Mouse (Mus musculus): ENCODE results near the gene Mapkapk2. TPM values are rescaled to one million over a fixed set of nuclear protein-coding genes. Genes with fewer than 3 reads are reported as not detected.

Mapkapk2 gene
- total RNA-seq, 2 experiments from 2014 or later: 31.2 to 34.0 TPM

- no peak for DNase-seq (ENCODE audit: low spot score in 2 of 2)
Measured at GRCm38 (mm10) chr1:131083609-131084008, 14.0 kb downstream of the Mapkapk2 start.

DNA sequence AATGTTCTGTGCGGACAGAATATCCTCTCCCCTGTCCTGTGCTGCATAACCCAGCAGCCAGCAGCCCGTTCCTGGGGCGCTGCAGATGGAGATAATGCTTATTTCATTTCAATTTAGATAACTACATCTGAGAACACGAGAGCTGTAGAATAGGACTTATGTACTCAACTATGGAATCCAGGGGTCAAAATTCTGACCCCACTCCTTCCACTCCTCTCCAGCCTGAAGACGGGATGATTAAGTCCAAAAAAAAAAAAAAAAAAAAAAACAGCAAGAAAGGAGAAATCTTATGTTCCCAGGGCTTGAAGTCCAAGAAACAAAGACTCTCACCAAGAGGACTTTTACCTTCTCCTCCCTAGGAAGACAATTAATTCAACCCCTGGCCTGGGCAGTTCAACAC is 14.5 kb downstream of the Mapkapk2 start:
- DNase-seq (ENCODE audit: low spot score in 2 of 2): no peak

- no peak for DNase-seq (ENCODE audit: low spot score in 2 of 2)
Measured at GRCm38 (mm10) chr1:131080686-131081085, 16.9 kb downstream of the Mapkapk2 start.

DNA sequence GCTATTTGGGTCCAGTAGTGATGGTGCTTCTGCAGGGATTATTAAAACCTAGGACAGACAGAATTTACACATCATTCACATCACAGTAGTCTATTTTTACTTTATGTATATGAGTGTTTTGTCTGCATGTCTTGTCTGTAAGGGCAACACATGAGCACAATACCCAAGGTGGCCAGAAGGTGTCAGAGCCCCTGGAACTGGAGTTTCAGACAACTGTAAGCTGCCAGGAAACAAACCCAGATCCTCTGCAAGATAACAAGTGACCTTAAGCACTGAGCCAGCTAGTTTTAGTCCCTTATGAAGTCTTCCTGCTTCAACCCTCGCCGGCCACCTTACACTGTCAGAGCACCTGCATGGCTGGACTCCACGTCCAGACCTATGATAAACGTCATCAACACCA is 17.9 kb downstream of the Mapkapk2 start:
- DNase-seq (ENCODE audit: low spot score in 2 of 2): no peak

DNA sequence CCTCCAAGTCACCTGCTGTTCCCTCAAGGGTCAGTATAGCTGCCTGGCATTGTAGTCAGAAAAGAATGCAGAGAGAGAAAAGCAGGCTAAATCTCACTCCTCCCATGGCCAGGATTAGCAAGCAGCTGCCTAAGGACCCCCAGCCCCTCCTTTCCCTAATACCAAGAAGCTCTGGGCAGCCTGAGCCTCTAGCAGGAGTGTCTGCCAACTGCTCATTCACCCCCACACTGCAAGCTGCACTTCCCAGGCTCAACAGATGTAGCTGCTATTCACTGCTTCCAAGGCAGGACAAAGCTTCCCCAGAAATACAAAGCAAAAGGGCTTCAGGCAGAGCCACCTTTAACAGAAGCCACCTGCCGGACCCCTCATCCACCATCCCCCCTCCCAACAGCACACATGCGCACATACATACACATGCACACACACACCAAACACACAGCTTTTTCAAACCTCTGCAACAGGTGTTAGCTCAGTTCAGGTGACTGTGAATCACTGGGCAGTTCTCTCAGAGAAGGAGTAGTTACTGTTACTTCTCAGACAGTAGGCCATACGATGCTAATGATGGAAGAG is 18.8 kb downstream of the Mapkapk2 start:
- peak; percentile 65 to 73 for DNase-seq (ENCODE audit: low spot score in 2 of 2)

DNA sequence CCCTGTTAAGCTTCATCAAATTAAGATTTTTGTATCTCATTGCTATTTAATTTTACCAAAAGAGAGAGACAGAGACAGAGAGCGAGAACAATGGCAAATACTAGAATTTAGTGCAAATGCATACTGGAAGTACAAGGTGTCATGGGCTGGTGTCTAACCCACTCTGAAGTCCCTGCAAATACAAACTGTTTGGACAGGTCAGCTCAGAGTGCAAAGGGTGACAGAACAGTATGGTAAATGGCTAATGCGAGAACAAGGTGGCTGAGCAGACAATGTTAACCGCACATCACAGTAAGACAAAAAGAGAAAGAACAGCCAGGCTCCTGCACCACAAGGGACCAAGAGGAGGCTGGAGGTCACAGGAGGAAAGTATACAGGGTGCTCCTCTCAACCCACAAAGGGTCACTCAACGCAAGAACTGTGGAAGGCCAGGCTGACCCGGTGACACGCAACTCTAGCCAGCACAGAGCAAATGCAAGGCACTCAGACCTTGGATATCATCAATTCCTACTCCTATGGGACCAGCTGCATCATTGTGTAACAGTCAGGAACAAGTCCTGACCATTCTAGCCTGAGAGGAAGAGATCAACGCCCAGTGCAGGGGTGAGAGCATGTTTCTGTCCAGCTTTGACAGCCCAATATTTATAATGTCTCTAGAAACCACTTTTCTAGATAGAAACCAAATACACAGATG is 22.4 kb downstream of the Mapkapk2 start:
- DNase-seq (ENCODE audit: low spot score in 2 of 2): no peak

GRCm38 (mm10) chr1:131074524-131074938 is 23.1 kb downstream of the Mapkapk2 start:
- DNase-seq (ENCODE audit: low spot score in 2 of 2): peak in 1 of 2 experiments; percentile 54

GRCm38 (mm10) chr1:131072376-131072990 is 25.1 kb downstream of the Mapkapk2 start:
- DNase-seq (ENCODE audit: low spot score in 2 of 2): no peak

GRCm38 (mm10) chr1:131069010-131069409 is 28.6 kb downstream of the Mapkapk2 start:
- no peak for DNase-seq (ENCODE audit: low spot score in 2 of 2)

DNA sequence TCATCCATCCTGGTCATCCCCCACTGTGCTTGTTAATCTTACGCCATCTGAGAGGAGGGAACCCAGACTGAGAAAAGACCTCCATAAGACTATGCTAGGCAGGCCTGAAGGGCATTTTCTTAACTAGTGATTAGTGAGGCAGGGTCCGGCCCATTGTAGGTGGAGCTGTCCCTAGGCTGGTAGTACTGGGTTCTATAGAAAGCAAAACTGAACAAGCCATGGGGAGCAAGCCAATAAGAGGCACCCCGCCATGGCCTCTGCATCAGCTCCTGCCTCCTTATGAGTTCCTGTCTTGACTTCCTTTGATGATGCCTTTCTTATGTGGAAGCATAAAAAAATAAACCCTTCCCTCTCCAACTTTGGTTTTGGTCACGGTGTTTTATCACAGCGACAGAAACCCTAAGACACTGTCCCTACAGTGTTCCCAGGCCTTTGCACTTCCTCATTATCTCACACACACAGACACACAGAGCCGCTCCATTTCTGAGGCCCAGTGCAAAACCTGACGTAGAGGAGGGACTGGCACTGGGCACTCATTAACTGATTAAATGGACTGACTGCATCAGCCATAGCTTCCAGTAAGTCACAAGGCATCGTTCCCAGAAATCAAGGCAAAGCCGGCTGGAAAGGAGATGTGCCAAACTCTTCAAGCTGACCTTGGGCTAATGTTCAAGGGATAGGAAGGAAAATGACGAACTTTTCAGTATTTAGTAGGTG is 29.5 kb downstream of the Mapkapk2 start:
- DNase-seq (ENCODE audit: low spot score in 2 of 2): no peak

- DNase-seq (ENCODE audit: low spot score in 2 of 2): no peak
Measured at GRCm38 (mm10) chr1:131064202-131064601, 33.4 kb downstream of the Mapkapk2 start.

DNA sequence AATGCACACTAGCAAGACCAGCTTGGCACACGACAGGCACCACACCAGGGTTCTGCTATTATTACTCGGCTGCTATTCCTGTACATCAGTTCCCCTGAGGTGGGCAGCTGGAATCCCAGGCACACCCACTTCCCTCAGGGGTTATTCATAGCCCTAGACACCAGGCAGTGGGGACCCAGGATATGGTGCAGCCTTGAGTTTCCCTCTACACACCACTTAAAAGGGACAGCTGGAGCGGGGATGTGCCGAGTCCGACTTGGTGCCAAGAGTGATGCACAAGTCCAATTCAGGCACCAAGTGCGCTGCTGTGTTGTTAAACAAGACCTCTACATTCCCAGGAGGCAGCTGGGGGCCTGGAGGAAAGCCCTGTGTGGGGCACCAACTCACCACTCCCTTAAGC is 34.8 kb downstream of the Mapkapk2 start:
- no peak for DNase-seq (ENCODE audit: low spot score in 2 of 2)

- DNase-seq (ENCODE audit: low spot score in 2 of 2): no peak
Measured at GRCm38 (mm10) chr1:131061740-131062254, 35.8 kb downstream of the Mapkapk2 start.

GRCm38 (mm10) chr1:131060290-131061253 is 37.1 kb downstream of the Mapkapk2 start:
- peak; percentile 57 to 65 for DNase-seq (ENCODE audit: low spot score in 2 of 2)

GRCm38 (mm10) chr1:131059841-131060240 is 37.8 kb downstream of the Mapkapk2 start:
- DNase-seq (ENCODE audit: low spot score in 2 of 2): no peak

- no peak for DNase-seq (ENCODE audit: low spot score in 2 of 2)
Measured at GRCm38 (mm10) chr1:131059411-131059810, 38.2 kb downstream of the Mapkapk2 start.

- no peak for DNase-seq (ENCODE audit: low spot score in 2 of 2)
Measured at GRCm38 (mm10) chr1:131058431-131058830, 39.2 kb downstream of the Mapkapk2 start.

- no peak for DNase-seq (ENCODE audit: low spot score in 2 of 2)
Measured at GRCm38 (mm10) chr1:131054251-131054650, 43.4 kb downstream of the Mapkapk2 start.

DNA sequence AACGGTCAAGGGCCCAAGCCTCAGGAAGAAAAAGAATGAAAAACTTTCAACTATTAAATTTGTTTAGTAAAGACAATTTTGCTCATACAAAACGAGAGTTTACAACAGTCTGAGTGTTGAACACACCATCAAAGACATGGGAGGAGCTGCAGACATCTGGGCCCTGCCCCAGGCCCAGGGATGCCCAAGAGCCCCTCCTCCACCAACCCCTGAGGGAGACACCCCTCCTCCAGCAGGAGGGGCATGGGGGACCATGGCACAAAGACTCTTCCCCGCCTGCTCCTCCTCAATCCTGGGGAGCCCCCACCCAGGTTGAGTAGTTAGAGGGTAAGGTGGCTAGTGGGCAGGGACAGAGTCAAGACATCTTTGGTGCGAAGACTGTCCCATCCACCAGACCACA is 44.0 kb downstream of the Mapkapk2 start:
- no peak for DNase-seq (ENCODE audit: low spot score in 2 of 2)

- DNase-seq (ENCODE audit: low spot score in 2 of 2): peak; percentile 73 to 78
Measured at GRCm38 (mm10) chr1:131053239-131053638, 44.4 kb downstream of the Mapkapk2 start.
